Mouse (Mus musculus) spleen, postnatal 36 days (tissue): ENCODE measurements at regions not wholly inside any gene's neighbourhood (a gene's known extent, or its start where the extent isn't known, plus 50 kb on each side); places are given as distances from the start of the nearest gene placed in this dataset.
A peak's percentile ranks its signal among the peaks of the same experiment; 100 is the strongest.
"Not testable (repeated sequence)": the region's sequence is repeated elsewhere in the genome, so short reads cannot be mapped to it uniquely, and the experiment has no call there.

Experiments used
- DNase-seq, 2 experiments: peaks; one replicate each; pipeline ENCODE4 v3.0.0; 2022; ENCODE audit warnings: low spot score in 2 of 2, mixed read lengths in 1 of 2

- peak in 1 of 2 experiments; percentile 2 for DNase-seq
Measured at GRCm38 (mm10) chr9:25655767-25656513, 174.6 kb downstream of the Eepd1 start.

- DNase-seq: no peak
Measured at GRCm38 (mm10) chr9:25656534-25656933, 175.2 kb downstream of the Eepd1 start.

DNA sequence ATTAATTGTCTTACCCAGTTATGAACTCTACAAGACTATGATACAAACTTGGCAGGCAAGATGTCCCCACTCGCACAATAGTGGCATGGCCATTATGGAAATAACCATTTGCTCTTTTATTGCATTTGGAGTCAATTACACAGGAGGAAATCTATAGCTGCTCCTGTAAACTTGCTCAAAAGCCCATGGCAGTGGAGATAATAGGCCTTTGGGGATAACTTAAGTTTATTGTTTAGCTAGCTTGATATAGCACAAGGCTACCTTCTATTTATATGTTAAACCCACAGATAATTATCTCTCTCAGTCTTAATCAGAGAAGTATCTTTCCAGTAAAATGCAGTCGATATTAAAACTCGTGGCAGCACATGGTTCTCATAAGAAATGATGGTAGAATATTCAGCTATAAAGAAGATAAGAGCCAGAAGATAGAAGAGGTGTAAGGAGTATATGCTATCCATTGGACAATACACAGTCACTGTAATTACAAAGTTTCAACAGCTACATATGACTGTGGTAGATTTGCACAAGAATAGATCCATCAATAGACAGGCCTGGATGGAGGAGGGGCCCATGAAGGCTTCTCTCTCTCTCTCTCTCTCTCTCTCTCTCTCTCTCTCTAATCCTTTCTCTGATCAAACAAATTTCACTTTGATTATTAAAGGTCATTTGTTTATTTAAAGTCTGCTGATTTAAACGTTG is 202.4 kb downstream of the Eepd1 start:
- DNase-seq: no peak

DNA sequence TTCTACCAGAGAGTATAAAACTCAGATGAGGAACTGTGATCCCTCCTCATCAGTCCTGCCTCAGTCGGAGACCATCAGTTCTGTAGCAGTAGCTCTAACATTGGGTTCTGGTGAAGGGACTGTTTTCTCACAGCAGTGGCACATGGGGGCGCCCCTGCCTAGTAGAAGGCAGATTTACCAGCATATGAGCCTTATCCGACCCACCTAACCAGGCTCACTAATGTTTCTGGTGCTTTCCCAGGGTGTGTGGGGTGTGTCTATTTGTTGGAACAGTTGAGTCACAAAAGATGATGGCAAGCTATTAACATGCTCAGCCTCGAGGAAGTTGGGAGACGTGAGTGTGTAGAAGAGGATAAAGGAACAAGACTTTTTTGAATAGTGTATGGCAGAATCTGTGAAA is 212.3 kb downstream of the Eepd1 start:
- no peak for DNase-seq

- no peak for DNase-seq
Measured at GRCm38 (mm10) chr9:25695018-25695417, 213.7 kb downstream of the Eepd1 start.

- no peak for DNase-seq
Measured at GRCm38 (mm10) chr9:25713636-25714035, 232.3 kb downstream of the Eepd1 start.

- no peak for DNase-seq
Measured at GRCm38 (mm10) chr9:25744162-25744561, 262.8 kb downstream of the Eepd1 start.

DNA sequence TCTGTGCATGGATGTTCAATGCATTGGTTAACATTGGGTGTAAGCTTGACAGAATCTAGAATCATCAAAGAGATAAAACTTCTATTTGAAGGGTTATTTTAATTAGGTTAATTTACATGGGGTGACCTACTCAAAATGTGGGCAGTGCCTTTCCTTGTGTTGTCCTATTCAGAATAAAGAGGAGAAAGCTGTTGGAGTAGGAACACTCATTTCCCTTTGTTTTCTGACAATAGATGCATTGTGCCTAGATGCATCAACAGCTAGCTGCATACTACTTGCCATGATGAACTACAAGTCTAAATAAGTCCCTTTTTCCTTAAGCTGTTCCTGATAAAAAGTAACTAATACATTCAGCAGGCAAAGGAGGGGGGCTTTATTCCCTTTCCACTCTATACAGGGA is 269.8 kb downstream of the Eepd1 start:
- no peak for DNase-seq

GRCm38 (mm10) chr9:25773899-25774298 is 292.6 kb downstream of the Eepd1 start:
- DNase-seq: no peak

DNA sequence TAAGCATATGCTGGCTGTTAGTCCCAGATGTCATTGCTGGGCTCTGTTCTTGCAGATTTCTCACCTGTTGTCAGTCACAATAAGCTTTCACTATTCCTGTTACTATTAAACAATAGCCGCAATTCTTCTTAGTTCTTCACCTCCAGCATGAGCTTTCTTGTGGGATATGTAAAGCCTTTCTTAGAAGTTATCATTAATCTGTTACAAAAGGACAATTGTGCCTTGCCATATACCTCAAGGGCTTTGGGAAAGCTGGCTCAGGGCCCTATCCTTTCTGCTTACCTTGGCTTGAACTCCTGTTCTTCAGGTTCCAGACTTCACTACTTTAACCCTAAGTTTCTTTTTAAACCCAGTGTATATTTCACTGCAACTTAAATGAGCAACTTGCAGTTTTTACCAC is 301.3 kb downstream of the Eepd1 start:
- no peak for DNase-seq

- DNase-seq: no peak
Measured at GRCm38 (mm10) chr9:25795142-25795910, 314.0 kb downstream of the Eepd1 start.

DNA sequence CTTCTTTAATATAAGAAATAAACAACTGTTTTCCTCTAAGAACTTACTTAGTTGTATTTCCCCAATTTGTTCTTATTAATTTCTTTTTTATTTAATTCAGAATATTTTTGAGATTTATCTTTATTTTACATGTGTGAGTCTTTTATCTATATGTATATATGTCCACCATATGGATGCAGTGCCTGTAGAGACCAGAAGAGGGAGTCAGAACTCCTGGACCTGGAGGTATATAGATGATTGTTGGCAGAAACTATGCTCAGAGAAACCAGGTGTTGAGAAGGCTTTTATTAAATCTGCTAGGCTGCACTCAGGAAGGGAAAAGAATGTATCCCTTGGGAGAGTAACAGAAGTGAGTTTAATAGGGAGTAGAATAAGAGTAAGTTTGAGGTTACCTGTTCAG is 328.2 kb downstream of the Eepd1 start:
- DNase-seq: no peak

DNA sequence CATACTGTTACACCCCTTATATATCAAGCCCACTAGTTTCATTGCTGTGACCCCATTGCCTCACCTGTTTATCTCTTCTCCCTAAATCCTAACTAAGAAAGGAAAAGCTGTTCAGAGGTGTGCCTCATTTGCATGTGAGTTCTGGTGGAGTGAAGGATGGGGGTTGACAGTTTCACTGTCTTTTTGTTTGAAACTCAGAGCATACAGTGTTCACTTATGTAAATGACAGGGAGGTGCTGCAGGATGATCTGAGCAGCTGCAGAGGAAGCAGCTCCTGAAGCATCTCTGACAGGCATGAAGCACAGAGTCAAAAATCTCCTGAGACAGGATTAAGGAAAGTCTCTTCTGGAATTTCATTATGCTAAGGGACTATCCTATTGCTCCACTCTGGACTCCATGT is 351.9 kb downstream of the Eepd1 start:
- DNase-seq: no peak

GRCm38 (mm10) chr9:25849914-25850313 is 368.6 kb downstream of the Eepd1 start:
- DNase-seq: not testable (repeated sequence)

DNA sequence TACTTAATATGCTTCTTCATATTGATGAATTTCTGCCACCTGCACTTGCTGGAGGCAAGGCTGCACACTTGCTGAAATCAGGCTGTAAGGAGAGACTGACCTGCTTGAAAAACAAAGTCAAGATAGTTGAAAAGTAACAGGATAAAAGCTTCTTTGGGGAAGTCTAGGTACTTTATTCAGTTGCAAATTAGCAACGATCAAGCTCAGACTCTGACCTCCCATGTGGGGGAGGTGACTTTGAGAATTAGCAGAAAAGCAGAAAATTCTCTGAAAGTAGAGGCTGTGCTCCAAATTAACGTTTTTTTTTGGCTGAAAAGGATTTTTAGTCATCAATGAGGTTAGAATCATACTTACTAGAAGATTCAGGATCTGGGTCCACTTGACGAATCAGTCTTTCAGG is 369.3 kb downstream of the Eepd1 start:
- DNase-seq: not testable (repeated sequence)

- DNase-seq: no peak
Measured at GRCm38 (mm10) chr9:25854545-25854944, 373.2 kb downstream of the Eepd1 start.

- DNase-seq: no peak
Measured at GRCm38 (mm10) chr9:25870260-25870659, 388.9 kb downstream of the Eepd1 start.

DNA sequence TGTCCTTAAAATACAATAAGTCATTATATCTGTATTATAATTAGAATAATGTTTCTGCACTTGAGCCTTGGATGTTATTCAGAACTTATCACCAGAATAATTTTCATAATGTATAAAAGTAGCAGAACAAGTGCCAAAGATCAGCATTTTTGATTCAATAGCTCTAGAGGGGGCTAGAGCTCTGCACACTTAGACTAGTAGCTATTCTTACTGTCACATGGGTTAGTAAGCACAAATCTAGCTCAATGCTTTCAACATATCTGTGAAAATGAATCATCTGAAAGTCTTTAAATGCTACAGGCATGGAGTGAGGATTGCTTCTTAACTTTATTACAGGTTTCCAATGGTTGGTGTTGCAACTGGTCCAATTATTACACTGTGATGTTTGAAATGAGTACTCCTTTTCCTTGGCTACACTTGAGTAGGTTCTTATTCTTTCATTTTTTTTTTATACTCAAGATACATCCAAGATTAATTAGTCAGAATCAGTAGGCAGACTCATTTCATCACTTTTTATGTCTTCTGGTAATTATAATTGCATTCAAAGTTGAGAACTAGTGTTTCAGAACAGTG is 415.1 kb downstream of the Eepd1 start:
- DNase-seq: no peak
